Mouse (Mus musculus): ENCODE data around the gene Tdrd5. TPM values are rescaled to one million over a fixed set of nuclear protein-coding genes. Genes with fewer than 3 reads are reported as not detected.

Tdrd5 gene
- total and polyA plus RNA-seq, 3 experiments: not detected

- H3K79me2 ChIP-seq (replicated peaks; ENCODE audit: control insufficient read depth, extremely low read depth, insufficient read depth, poor library complexity, severe bottlenecking): no peaks in the 10 kb centered on the region
- no peak for DNase-seq (ENCODE audit: extremely low read depth)
- no peaks in the 10 kb centered on the region for H3K27me3 ChIP-seq (replicated peaks)
- H3K4me3 ChIP-seq (replicated peaks in 1 of 3; ENCODE audit: low read depth in 2 of 3, low read length in 2 of 3, poor library complexity in 1 of 3): no peak overlapping the region
- dilution Hi-C loops (cut with MboI; ENCODE audit: extremely low pct_ligation_motif_present, extremely low pct_unique_long_range_greater_than_20kb, low sequenced_read_pairs) (no loop called here), in situ Hi-C loops (cut with MboI; ENCODE audit: low pct_ligation_motif_present, low pct_unique_long_range_greater_than_20kb, low sequenced_read_pairs) (no loop called here)
- H3K4me1 ChIP-seq (ENCODE audit: control insufficient read depth in 1 of 2, insufficient read depth in 2 of 2): peaks cover 7 to 32% of the 10 kb centered on the region in 2 experiments; a peak in 3 of 4 replicates
- H3K9me3 ChIP-seq (replicated peaks; ENCODE audit: low read length): no peaks in the 10 kb centered on the region
- TF ChIP-seq BHLHE40 (IDR thresholded peaks at IDR 0.05; ENCODE audit: low read depth, low read length) (no peak), ZNF384 (IDR thresholded peaks at IDR 0.05; ENCODE audit: low read depth, low read length) (no peak), NELFE (IDR thresholded peaks at IDR 0.05; ENCODE audit: low read depth, low read length) (no peak), GABPA (IDR thresholded peaks at IDR 0.05; ENCODE audit: insufficient replicate concordance, low read depth, low read length) (no peak), CTCF (conservative IDR thresholded peaks at IDR 0.05 in 1 of 2, IDR thresholded peaks at IDR 0.05 in 1 of 2; ENCODE audit: low read depth in 2 of 2, low read length in 2 of 2) (no peak), HCFC1 (IDR thresholded peaks at IDR 0.05; ENCODE audit: low read depth, low read length) (no peak), NRF1 (IDR thresholded peaks at IDR 0.05; ENCODE audit: low read depth, low read length) (no peak), USF1 (IDR thresholded peaks at IDR 0.05; ENCODE audit: low read depth, low read length) (no peak)
- no peak overlapping the region for H3K4me2 ChIP-seq (ENCODE audit: insufficient read depth, low read depth, poor library complexity, severe bottlenecking)
- H3K9ac ChIP-seq (ENCODE audit: insufficient read depth, low read depth): no peak overlapping the region
- no peak overlapping the region for H3K27ac ChIP-seq (ENCODE audit: insufficient read depth, low read depth)
- no peaks in the 10 kb centered on the region for H3K36me3 ChIP-seq (replicated peaks in 1 of 2; ENCODE audit: control insufficient read depth in 1 of 2, insufficient read depth in 1 of 2, low read length in 1 of 2)
Observed at GRCm38 (mm10) chr1:156218573-156218972, 84.9 kb downstream of the Tdrd5 start.

- DNase-seq (ENCODE audit: extremely low read depth): no peak
- dilution Hi-C loops (cut with MboI; ENCODE audit: extremely low pct_ligation_motif_present, extremely low pct_unique_long_range_greater_than_20kb, low sequenced_read_pairs) (no loop called here), in situ Hi-C loops (cut with MboI; ENCODE audit: low pct_ligation_motif_present, low pct_unique_long_range_greater_than_20kb, low sequenced_read_pairs) (no loop called here)
- H3K4me1 ChIP-seq (ENCODE audit: control insufficient read depth in 1 of 2, insufficient read depth in 2 of 2): peaks cover 7 to 32% of the 10 kb centered on the region in 2 experiments; a peak in 3 of 4 replicates
- H3K79me2 ChIP-seq (replicated peaks; ENCODE audit: control insufficient read depth, extremely low read depth, insufficient read depth, poor library complexity, severe bottlenecking): no peaks in the 10 kb centered on the region
- no peak overlapping the region for H3K4me3 ChIP-seq (replicated peaks in 1 of 3; ENCODE audit: low read depth in 2 of 3, low read length in 2 of 3, poor library complexity in 1 of 3)
- no peaks in the 10 kb centered on the region for H3K36me3 ChIP-seq (replicated peaks in 1 of 2; ENCODE audit: control insufficient read depth in 1 of 2, insufficient read depth in 1 of 2, low read length in 1 of 2)
- H3K9me3 ChIP-seq (replicated peaks; ENCODE audit: low read length): no peaks in the 10 kb centered on the region
- H3K4me2 ChIP-seq (ENCODE audit: insufficient read depth, low read depth, poor library complexity, severe bottlenecking): no peak overlapping the region
- no peak for TF ChIP-seq CTCF (conservative IDR thresholded peaks at IDR 0.05 in 1 of 2, IDR thresholded peaks at IDR 0.05 in 1 of 2; ENCODE audit: low read depth in 2 of 2, low read length in 2 of 2)
- TF ChIP-seq GABPA (IDR thresholded peaks at IDR 0.05; ENCODE audit: insufficient replicate concordance, low read depth, low read length): no peak
- no peak for TF ChIP-seq RAD21 (IDR thresholded peaks at IDR 0.05; ENCODE audit: low read depth, low read length)
- no peak for TF ChIP-seq ZNF384 (IDR thresholded peaks at IDR 0.05; ENCODE audit: low read depth, low read length)
- no peak for TF ChIP-seq MYC (IDR thresholded peaks at IDR 0.05; ENCODE audit: low read depth, low read length)
- no peak for TF ChIP-seq MXI1 (IDR thresholded peaks at IDR 0.05; ENCODE audit: low read depth, low read length)
- no peak for TF ChIP-seq KAT2A (IDR thresholded peaks at IDR 0.05; ENCODE audit: insufficient replicate concordance, low read length)
- no peak for TF ChIP-seq UBTF (IDR thresholded peaks at IDR 0.05; ENCODE audit: low read depth, low read length)
- no peak for TF ChIP-seq ZC3H11A (IDR thresholded peaks at IDR 0.05; ENCODE audit: low read depth, low read length)
- TF ChIP-seq CHD1 (IDR thresholded peaks at IDR 0.05; ENCODE audit: low read depth, low read length): no peak
- no peak overlapping the region for H3K27ac ChIP-seq (ENCODE audit: insufficient read depth, low read depth)
- H3K27me3 ChIP-seq (replicated peaks): no peaks in the 10 kb centered on the region
- H3K9ac ChIP-seq (ENCODE audit: insufficient read depth, low read depth): no peak overlapping the region
Observed at GRCm38 (mm10) chr1:156217941-156218340, 85.5 kb downstream of the Tdrd5 start.

Measured in CH12.LX (cell line).